Mouse (Mus musculus) embryo, embryonic 9.5 days (tissue): ENCODE data around the gene Gm21256.
"Not testable (repeated sequence)": the region's sequence is repeated elsewhere in the genome, so short reads cannot be mapped to it uniquely, and the experiment has no call there.

Source experiments
- DNase-seq: peaks from one replicate; pipeline ENCODE4 v3.0.0-alpha.2; 2017; ENCODE audit errors: extremely low spot score

Gm21256 gene

GRCm38 (mm10) chrY:47450660-47451059 lies at the start of gene Gm21256:
Gene Gm21256, plus strand, starts transcription at chrY:47450960.
- DNase-seq, result not testable (repeated sequence)
